Mouse (Mus musculus) large intestine, adult 2 months (tissue): ENCODE data around the gene Zfp697. TPM values are rescaled to one million over a fixed set of nuclear protein-coding genes. Genes with fewer than 3 reads are reported as not detected.
A peak's percentile ranks its signal among the peaks of the same experiment; 100 is the strongest.
"Not testable (repeated sequence)": the region's sequence is repeated elsewhere in the genome, so short reads cannot be mapped to it uniquely, and the experiment has no call there.

Source experiments
- DNase-seq: peaks from one replicate; pipeline ENCODE4 v3.0.0-alpha.2; 2012; ENCODE audit warnings: low read depth, low spot score
- WGBS: fragments of 180-500 bp; shearing (Covaris S2); methylation state at CpG from one replicate; pipeline ENCODE4 v1.1.7; 2018; 5-methylcytosine and 5-hydroxymethylcytosine counted together
- polyA plus RNA-seq: library from polyadenylated mRNA; depleted of rRNA; stranded (reverse); fragments of >200 nt; gene quantifications from 2 replicates; pipeline ENCODE4 v1.2.3, GENCODE M21; 2012; rRNA removed

Gene Zfp697
- 0.52 and 1.0 TPM in 2 replicates for polyA plus RNA-seq

GRCm38 (mm10) chr3:98382246-98382939 is at the start of gene Zfp697:
Gene Zfp697 (plus strand): TSS chr3:98382461.
- peak; percentile 25 for DNase-seq
- WGBS: 1% methylated on average over 42 of the region's 42 CpGs

- DNase-seq: no peak
- 88% methylated on average over 2 of the region's 2 CpGs for WGBS
Measured at GRCm38 (mm10) chr3:98334010-98334409, 48.3 kb upstream of the Zfp697 start.

- no peak for DNase-seq
Measured at GRCm38 (mm10) chr3:98335331-98335730, 46.9 kb upstream of the Zfp697 start.

GRCm38 (mm10) chr3:98335886-98336285 is 46.4 kb upstream of the Zfp697 start:
- no peak for DNase-seq
- 40% methylated on average over 7 of the region's 7 CpGs for WGBS

- 86% methylated on average over 22 of the region's 22 CpGs for WGBS
- DNase-seq: no peak
Measured at GRCm38 (mm10) chr3:98336661-98337654, 45.3 kb upstream of the Zfp697 start.

GRCm38 (mm10) chr3:98338584-98339041 is 43.6 kb upstream of the Zfp697 start:
- peak; percentile 51 for DNase-seq
- WGBS: 10% methylated on average over 15 of the region's 15 CpGs

- under 1% methylated on average over 46 of the region's 46 CpGs for WGBS
- DNase-seq: no peak
Measured at GRCm38 (mm10) chr3:98339097-98339705, 43.1 kb upstream of the Zfp697 start.

- WGBS: 1% methylated on average over 10 of the region's 10 CpGs
- DNase-seq: not testable (repeated sequence)
Measured at GRCm38 (mm10) chr3:98339706-98340109, 42.6 kb upstream of the Zfp697 start, which contains the start of gene Phgdh. Gene Phgdh (minus strand): TSS chr3:98339990.

- 91% methylated on average over 17 of the region's 17 CpGs for WGBS
- no peak for DNase-seq
Measured at GRCm38 (mm10) chr3:98340818-98341594, 41.3 kb upstream of the Zfp697 start.

- WGBS: 82% methylated on average over 3 of the region's 3 CpGs
Measured at GRCm38 (mm10) chr3:98343235-98343634, 39.0 kb upstream of the Zfp697 start.

GRCm38 (mm10) chr3:98348106-98348505 is 34.2 kb upstream of the Zfp697 start:
- no peak for DNase-seq
- 19% methylated on average over 6 of the region's 6 CpGs for WGBS

More at GRCm38 (mm10) chr3:98343235-98343634, 39.0 kb upstream of the Zfp697 start:
- DNase-seq: no peak

- 10% methylated on average over 8 of the region's 8 CpGs for WGBS
- no peak for DNase-seq
Measured at GRCm38 (mm10) chr3:98348705-98349104, 33.6 kb upstream of the Zfp697 start.

GRCm38 (mm10) chr3:98353892-98354291 is 28.4 kb upstream of the Zfp697 start:
- DNase-seq: peak; percentile 44

GRCm38 (mm10) chr3:98355344-98356025 is 26.8 kb upstream of the Zfp697 start:
- WGBS: 61% methylated on average over 10 of the region's 10 CpGs
- no peak for DNase-seq

More at GRCm38 (mm10) chr3:98353892-98354291, 28.4 kb upstream of the Zfp697 start:
- WGBS: 30% methylated on average over 7 of the region's 7 CpGs

- DNase-seq: no peak
- WGBS: 69% methylated on average over 6 of the region's 6 CpGs
Measured at GRCm38 (mm10) chr3:98356026-98356365, 26.3 kb upstream of the Zfp697 start.

GRCm38 (mm10) chr3:98356632-98357370 is 25.5 kb upstream of the Zfp697 start:
- 51% methylated on average over 3 of the region's 3 CpGs for WGBS
- DNase-seq: no peak

- no peak for DNase-seq
- 18% methylated on average over 2 of the region's 2 CpGs for WGBS
Measured at GRCm38 (mm10) chr3:98362753-98363152, 19.5 kb upstream of the Zfp697 start.

- DNase-seq: no peak
- 76% methylated on average over 3 of the region's 3 CpGs for whole genome bisulfite sequencing
Measured at GRCm38 (mm10) chr3:98366086-98366485, 16.2 kb upstream of the Zfp697 start.
